Mouse (Mus musculus): ENCODE results near the gene Phf21a.

DNA sequence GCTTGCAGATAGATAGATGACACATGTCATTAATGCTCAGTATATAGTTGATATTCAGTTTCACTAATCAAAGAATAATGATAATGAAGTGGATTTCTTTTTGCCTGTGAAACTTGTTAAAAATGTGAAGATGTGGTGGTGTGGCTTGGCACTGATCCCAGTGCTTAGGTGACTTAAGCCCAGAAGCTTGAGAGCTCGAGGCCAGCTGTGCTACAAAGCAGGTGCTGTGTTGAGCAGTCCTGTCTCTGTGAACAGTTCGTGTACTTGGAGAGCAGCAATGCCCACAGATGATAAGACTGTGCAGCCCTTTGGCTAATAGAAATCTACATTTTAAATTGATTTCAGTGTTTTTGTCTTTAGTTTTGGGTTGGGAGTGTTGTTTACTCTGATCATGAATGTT lies 179.6 kb downstream of the Phf21a start:
- TF ChIP-seq POLR2A (IDR thresholded peaks at IDR 0.05; ENCODE audit: low read depth, low read length) = no peak
- no peak for TF ChIP-seq CTCF (IDR thresholded peaks at IDR 0.05; ENCODE audit: extremely low read depth, insufficient read depth, insufficient read length, insufficient replicate concordance)

All from spleen, adult 2 months (tissue).